Mouse (Mus musculus): ENCODE results near the gene Rbbp5. TPM values are rescaled to one million over a fixed set of nuclear protein-coding genes. Genes with fewer than 3 reads are reported as not detected.
A peak's percentile ranks its signal among the peaks of the same experiment; 100 is the strongest.

The Rbbp5 gene
- polyA plus RNA-seq, 1 experiment from 2014 or later: 32.2 TPM

DNA sequence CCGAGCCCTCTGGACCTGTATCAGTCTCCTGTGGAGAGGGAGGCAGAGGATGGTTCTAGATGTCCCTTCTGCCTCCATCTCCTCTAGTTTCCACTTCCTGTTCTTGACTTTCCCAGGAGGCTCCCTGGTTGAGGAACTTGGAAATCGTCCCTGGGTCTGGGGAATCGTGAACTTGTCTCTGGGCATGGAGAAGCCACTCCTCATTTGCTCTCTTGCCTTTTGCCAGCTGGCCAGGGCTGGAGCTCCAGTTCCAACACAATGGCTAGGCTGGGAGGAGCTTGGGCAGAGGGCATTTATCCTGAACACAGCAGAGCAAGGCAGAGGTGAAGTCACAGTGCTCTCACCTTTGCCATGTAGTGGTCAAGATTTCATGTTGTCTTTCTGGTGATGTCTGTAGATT is 59.3 kb downstream of the Rbbp5 start:
- ATAC-seq (replicated peaks; ENCODE audit: extremely low read depth, insufficient read depth, low FRiP score): no peak
- H3K27me3 ChIP-seq (ENCODE audit: control insufficient read depth, insufficient read depth, low read length): peaks cover 69% of the 10 kb centered on the region
- 68% methylated on average over 3 of the region's 3 CpGs for WGBS

DNA sequence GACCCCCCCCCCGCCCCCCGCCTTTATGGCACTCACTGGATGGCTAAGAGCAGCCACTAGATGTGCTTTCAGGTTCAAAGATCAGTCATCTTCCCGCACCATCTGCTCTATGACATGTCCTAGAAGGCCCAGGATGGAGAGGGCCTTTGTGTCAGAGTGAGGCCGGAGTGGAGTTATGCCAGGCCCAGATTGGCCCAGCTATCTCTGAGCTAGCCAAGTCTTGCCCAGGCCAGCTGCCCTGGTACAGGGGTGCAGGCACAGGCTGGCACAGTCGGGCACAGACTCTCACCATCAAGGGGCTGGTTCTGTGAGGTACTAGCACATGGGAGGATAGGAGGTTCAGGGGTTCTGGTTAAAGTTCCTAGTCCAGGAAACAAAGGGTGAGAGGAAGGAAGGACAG is 60.6 kb downstream of the Rbbp5 start:
- 78% methylated on average over 5 of the region's 5 CpGs for WGBS
- Histone ChIP-seq H3K9ac (ENCODE audit: low read length) (no peak overlapping the region), H3K4me2 (ENCODE audit: low read depth, low read length) (no peak overlapping the region), H3K4me1 (ENCODE audit: control insufficient read depth, insufficient read depth, low read length) (no peaks in the 10 kb centered on the region), H3K4me3 (ENCODE audit: low read length) (no peak overlapping the region), H3K36me3 (ENCODE audit: control insufficient read depth, insufficient read depth) (no peaks in the 10 kb centered on the region), H3K27ac (ENCODE audit: low read length) (no peak overlapping the region), H3K27me3 (ENCODE audit: control insufficient read depth, insufficient read depth, low read length) (peaks cover 78% of the 10 kb centered on the region), H3K9me3 (replicated peaks; ENCODE audit: control insufficient read depth, low read length) (no peaks in the 10 kb centered on the region)
- no peak for ATAC-seq (replicated peaks; ENCODE audit: extremely low read depth, insufficient read depth, low FRiP score)

More for the DNA sequence above, 59.3 kb downstream of the Rbbp5 start:
- H3K4me3 ChIP-seq (ENCODE audit: low read length): no peak overlapping the region
- H3K4me2 ChIP-seq (ENCODE audit: low read depth, low read length): no peak overlapping the region
- H3K9ac ChIP-seq (ENCODE audit: low read length): no peak overlapping the region
- H3K9me3 ChIP-seq (replicated peaks; ENCODE audit: control insufficient read depth, low read length): no peaks in the 10 kb centered on the region
- H3K27ac ChIP-seq (ENCODE audit: low read length): no peak overlapping the region
- no peaks in the 10 kb centered on the region for H3K4me1 ChIP-seq (ENCODE audit: control insufficient read depth, insufficient read depth, low read length)
- no peaks in the 10 kb centered on the region for H3K36me3 ChIP-seq (ENCODE audit: control insufficient read depth, insufficient read depth)

DNA sequence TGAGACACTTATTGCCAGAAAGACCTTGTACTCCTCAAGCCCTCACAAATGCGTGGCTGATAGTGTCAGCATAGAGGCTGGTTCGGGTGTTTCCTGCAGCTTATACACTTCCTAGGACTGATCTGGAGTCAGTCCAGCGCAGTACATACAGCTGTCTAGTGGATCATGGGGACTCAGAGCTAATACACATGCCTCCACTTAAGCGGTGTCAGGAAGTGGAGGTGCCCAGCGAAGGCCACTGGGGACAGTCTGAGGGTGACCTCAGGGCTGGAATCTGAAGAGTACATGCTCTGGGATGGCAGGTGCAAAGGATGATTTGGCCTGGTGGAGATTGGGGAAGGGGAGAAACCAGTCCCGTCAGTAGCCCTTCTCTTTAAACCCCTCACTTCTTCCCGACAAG is 63.5 kb downstream of the Rbbp5 start:
- H3K27me3 ChIP-seq (ENCODE audit: control insufficient read depth, insufficient read depth, low read length): peaks cover 76% of the 10 kb centered on the region
- no peak overlapping the region for H3K4me3 ChIP-seq (ENCODE audit: low read length)
- no peak for ATAC-seq (replicated peaks; ENCODE audit: extremely low read depth, insufficient read depth, low FRiP score)
- H3K4me1 ChIP-seq (ENCODE audit: control insufficient read depth, insufficient read depth, low read length): no peaks in the 10 kb centered on the region
- no peaks in the 10 kb centered on the region for H3K36me3 ChIP-seq (ENCODE audit: control insufficient read depth, insufficient read depth)
- WGBS: 37% methylated on average over 7 of the region's 7 CpGs
- no peak overlapping the region for H3K9ac ChIP-seq (ENCODE audit: low read length)
- H3K4me2 ChIP-seq (ENCODE audit: low read depth, low read length): no peak overlapping the region
- no peaks in the 10 kb centered on the region for H3K9me3 ChIP-seq (replicated peaks; ENCODE audit: control insufficient read depth, low read length)
- H3K27ac ChIP-seq (ENCODE audit: low read length): no peak overlapping the region

DNA sequence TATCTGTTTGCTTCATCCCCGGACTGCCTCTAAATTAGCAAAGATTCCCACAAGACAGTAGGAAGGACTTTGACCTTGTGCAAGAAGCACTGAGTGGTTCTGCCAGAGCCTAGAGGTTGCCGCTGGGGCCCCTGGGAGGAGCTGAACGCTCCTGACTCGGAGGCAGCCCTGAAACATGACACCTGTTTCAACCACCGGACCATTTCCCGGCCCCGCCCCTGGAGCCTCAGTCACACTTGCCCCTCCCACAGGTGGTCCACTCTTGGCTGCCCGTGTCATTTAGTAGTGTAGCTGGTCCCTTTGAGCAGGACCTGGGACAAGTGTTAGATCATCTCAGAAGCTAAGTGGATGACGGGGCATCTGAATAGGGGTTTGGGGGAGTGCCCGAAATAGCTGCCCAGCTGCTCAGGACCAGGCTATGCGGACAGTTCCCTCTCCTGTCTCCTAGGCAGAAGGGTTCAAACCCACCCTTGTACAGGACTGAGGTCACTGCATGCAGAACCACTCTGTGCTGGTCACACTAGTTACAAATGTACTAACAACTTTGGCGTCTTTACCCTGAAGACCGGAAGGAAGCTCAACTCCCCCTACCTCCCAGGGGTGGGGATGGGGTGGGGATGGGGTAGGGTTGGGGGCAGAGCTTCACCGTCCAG is 64.1 kb downstream of the Rbbp5 start:
- peaks cover 72% of the 10 kb centered on the region for H3K27me3 ChIP-seq (ENCODE audit: control insufficient read depth, insufficient read depth, low read length)
- H3K4me1 ChIP-seq (ENCODE audit: control insufficient read depth, insufficient read depth, low read length): no peaks in the 10 kb centered on the region
- no peak overlapping the region for H3K27ac ChIP-seq (ENCODE audit: low read length)
- H3K36me3 ChIP-seq (ENCODE audit: control insufficient read depth, insufficient read depth): no peaks in the 10 kb centered on the region
- WGBS: 4% methylated on average over 14 of the region's 14 CpGs
- H3K4me2 ChIP-seq (ENCODE audit: low read depth, low read length): no peak overlapping the region
- no peak overlapping the region for H3K9ac ChIP-seq (ENCODE audit: low read length)
- no peaks in the 10 kb centered on the region for H3K9me3 ChIP-seq (replicated peaks; ENCODE audit: control insufficient read depth, low read length)
- ATAC-seq (replicated peaks; ENCODE audit: extremely low read depth, insufficient read depth, low FRiP score): peak; percentile 28; the same call in 1 of the 2 replicates
- no peak overlapping the region for H3K4me3 ChIP-seq (ENCODE audit: low read length)

DNA sequence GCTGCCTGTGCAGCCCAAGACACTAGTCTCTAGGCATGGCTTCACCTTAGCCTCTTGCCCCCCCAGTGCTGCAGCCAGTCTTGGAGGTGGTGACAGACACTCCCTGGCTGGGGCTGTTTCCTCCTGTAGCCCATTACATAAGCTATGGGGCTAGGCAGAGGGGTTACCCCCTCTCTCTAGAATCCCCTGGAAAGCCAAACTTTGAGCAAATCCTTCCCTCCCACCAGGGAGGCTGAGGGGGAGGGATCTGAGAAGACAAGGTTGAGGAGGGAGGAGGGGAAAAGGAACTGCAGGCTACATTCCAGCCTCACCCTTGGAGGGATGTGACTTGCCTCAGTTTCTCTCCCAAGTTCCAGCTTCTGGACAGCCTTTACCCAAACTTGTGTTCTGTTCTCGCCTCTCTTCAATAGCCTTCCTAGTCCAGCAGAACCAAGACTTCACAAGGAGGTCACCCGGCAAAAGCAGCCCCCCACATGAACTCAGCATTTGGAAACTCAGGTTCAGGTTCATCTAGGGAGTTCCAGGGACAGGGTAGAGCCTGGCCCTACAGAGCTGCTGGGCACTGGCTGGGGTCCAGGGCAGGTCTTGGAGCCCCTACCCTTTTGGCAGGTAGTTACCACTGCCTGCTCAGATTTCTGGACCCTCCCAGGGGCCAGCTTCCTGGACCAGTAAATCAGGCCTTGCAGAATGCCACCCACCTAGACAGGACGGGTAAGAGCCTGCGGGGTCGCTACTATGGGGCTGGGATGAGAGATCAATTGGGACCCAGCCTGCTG is 64.8 kb downstream of the Rbbp5 start:
- peaks cover 72% of the 10 kb centered on the region for H3K27me3 ChIP-seq (ENCODE audit: control insufficient read depth, insufficient read depth, low read length)
- H3K9me3 ChIP-seq (replicated peaks; ENCODE audit: control insufficient read depth, low read length): no peaks in the 10 kb centered on the region
- no peak overlapping the region for H3K4me3 ChIP-seq (ENCODE audit: low read length)
- no peaks in the 10 kb centered on the region for H3K4me1 ChIP-seq (ENCODE audit: control insufficient read depth, insufficient read depth, low read length)
- no peak overlapping the region for H3K9ac ChIP-seq (ENCODE audit: low read length)
- no peak for ATAC-seq (replicated peaks; ENCODE audit: extremely low read depth, insufficient read depth, low FRiP score)
- WGBS: 16% methylated on average over 5 of the region's 5 CpGs
- H3K4me2 ChIP-seq (ENCODE audit: low read depth, low read length): no peak overlapping the region
- no peak overlapping the region for H3K27ac ChIP-seq (ENCODE audit: low read length)
- no peaks in the 10 kb centered on the region for H3K36me3 ChIP-seq (ENCODE audit: control insufficient read depth, insufficient read depth)

DNA sequence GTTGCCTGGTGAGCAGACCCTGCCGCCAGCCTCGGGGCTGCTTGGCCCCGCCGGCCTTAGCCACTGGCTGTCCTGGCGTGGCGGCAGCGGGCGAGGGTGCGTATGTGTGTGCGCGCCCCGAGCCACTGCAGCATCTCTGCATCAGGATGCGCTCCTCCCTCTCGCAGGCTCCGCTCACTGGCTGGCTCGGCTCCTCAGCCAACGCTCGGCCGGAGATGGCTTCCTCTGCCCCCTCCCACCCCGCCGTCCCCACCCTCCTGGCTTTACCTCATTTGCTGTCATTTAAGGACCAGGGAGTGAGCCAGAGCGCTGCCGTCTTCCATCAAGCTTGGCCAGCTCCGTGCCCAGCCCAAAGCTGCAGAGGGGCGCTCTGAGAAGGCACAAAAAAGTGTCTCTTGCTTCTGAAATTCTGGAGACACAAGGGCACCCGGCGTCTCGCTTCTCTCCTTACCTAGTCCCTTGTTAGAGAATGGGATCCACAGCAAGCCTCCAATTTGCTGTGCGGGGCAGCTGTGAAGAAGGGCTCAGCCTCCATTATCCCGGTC is 65.7 kb downstream of the Rbbp5 start, which contains the start of gene Cntn2:
TSS of gene Cntn2 (minus strand) at position 495 of the 545 bp plus-strand sequence.
- Histone ChIP-seq H3K4me3 (ENCODE audit: low read length) (no peak within 1 kb of the TSS), H3K9ac (ENCODE audit: low read length) (no peak within 1 kb of the TSS), H3K4me1 (ENCODE audit: control insufficient read depth, insufficient read depth, low read length) (no peaks in the 10 kb centered on the region), H3K4me2 (ENCODE audit: low read depth, low read length) (peak within 1 kb of the TSS; percentile 33; the same call in 1 of the 2 replicates), H3K9me3 (replicated peaks; ENCODE audit: control insufficient read depth, low read length) (no peaks in the 10 kb centered on the region), H3K27me3 (ENCODE audit: control insufficient read depth, insufficient read depth, low read length) (peaks cover 75% of the 10 kb centered on the region), H3K36me3 (ENCODE audit: control insufficient read depth, insufficient read depth) (no peaks in the 10 kb centered on the region), H3K27ac (ENCODE audit: low read length) (no peak within 1 kb of the TSS)
- no peak for ATAC-seq (replicated peaks; ENCODE audit: extremely low read depth, insufficient read depth, low FRiP score)
- WGBS: 4% methylated on average over 30 of the region's 30 CpGs

DNA sequence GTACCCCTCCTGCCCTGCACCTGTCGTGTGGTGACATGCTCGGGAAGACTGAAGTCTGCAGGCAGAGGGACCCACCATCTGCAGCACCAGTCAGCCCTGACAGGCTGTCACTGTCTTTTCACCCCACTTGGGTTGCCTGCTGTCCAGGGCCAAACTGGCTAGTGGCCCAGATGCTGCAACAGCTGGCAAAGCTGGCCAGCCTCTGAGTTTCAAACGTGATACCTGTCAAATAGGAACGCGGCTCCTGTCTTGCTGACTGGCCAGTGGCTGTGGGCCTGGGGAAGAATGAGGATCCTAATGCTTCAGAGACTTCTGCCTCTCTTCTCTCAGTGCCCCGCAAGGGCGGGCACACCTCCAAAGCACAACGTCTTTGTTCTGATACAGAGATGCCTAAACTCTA is 66.6 kb downstream of the Rbbp5 start:
- Histone ChIP-seq H3K4me2 (ENCODE audit: low read depth, low read length) (no peak overlapping the region), H3K27ac (ENCODE audit: low read length) (no peak overlapping the region), H3K9me3 (replicated peaks; ENCODE audit: control insufficient read depth, low read length) (no peaks in the 10 kb centered on the region), H3K27me3 (ENCODE audit: control insufficient read depth, insufficient read depth, low read length) (peaks cover 69% of the 10 kb centered on the region), H3K9ac (ENCODE audit: low read length) (no peak overlapping the region), H3K4me1 (ENCODE audit: control insufficient read depth, insufficient read depth, low read length) (no peaks in the 10 kb centered on the region), H3K36me3 (ENCODE audit: control insufficient read depth, insufficient read depth) (no peaks in the 10 kb centered on the region), H3K4me3 (ENCODE audit: low read length) (no peak overlapping the region)
- WGBS: 66% methylated on average over 8 of the region's 8 CpGs
- no peak for ATAC-seq (replicated peaks; ENCODE audit: extremely low read depth, insufficient read depth, low FRiP score)

All from heart, embryonic 16.5 days (tissue).